ENCODE assay signal across 12 mouse cellular contexts in genomic region chr13:119603890-119604289, GRCm38 (mm10). TPM values are rescaled to one million over a fixed set of nuclear protein-coding genes. Genes with fewer than 3 reads are reported as not detected.
DNase-seq lines count a peak whose midpoint lies in the region; ATAC-seq and TF ChIP-seq lines count a peak whose summit lies in the region.
"Not testable (repeated sequence)": the region's sequence is repeated elsewhere in the genome, so short reads cannot be mapped to it uniquely, and the experiment has no call there.
"Had no signal": no experiment of that assay in that cellular context is flagged by ENCODE, and none has a peak within 500 bp of the region (broad histone marks: within the 10 kb centered on the region; RNA-seq: fewer than 3 reads in every experiment).

No protein-coding gene starts in this region.

- H3K27me3 ChIP-seq in embryonic facial prominence, embryonic 11.5 days (ENCODE audit: control insufficient read depth, insufficient read depth, low read length); hindbrain, embryonic 16.5 days (replicated peaks; ENCODE audit: control insufficient read depth, insufficient read depth, low read length); limb, embryonic 11.5 days (ENCODE audit: control insufficient read depth, insufficient read depth, low read length); lung, postnatal 0 days (replicated peaks; ENCODE audit: insufficient read depth, low read length): not testable (repeated sequence)

- not testable (repeated sequence) for H3K36me3 ChIP-seq in embryonic facial prominence, embryonic 11.5 days (replicated peaks; ENCODE audit: control insufficient read depth, insufficient read depth, low read depth, low read length); hindbrain, embryonic 16.5 days (ENCODE audit: control insufficient read depth, insufficient read depth, low read length); limb, embryonic 11.5 days (ENCODE audit: control insufficient read depth, insufficient read depth, low read length); lung, postnatal 0 days (ENCODE audit: insufficient read depth, low read length)

- H3K4me1 ChIP-seq in embryonic facial prominence, embryonic 11.5 days (ENCODE audit: control insufficient read depth, insufficient read depth, low read length); hindbrain, embryonic 16.5 days (ENCODE audit: control insufficient read depth, insufficient read depth, low read depth, low read length); limb, embryonic 11.5 days (ENCODE audit: control insufficient read depth, insufficient read depth, low read length); lung, postnatal 0 days (ENCODE audit: insufficient read depth, low read depth, low read length): not testable (repeated sequence)

- not testable (repeated sequence) for TF ChIP-seq EP300 in lung, postnatal 0 days (IDR thresholded peaks at IDR 0.05)

- peak; percentile 48 for DNase-seq in CD4-positive, CD25-positive, alpha-beta regulatory T cell, adult 2 months (ENCODE audit: low read depth, low spot score)
- not testable (repeated sequence) for DNase-seq in embryonic facial prominence, embryonic 11.5 days (ENCODE audit: low spot score); lung, postnatal 0 days (ENCODE audit: low spot score)
- DNase-seq in limb, embryonic 11.5 days (ENCODE audit: low spot score): peak; percentile 39
- DNase-seq in naive thymus-derived CD4-positive, alpha-beta T cell, adult 2 months (ENCODE audit: low read depth): peak; percentile 21
- peak; percentile 18 for DNase-seq in thymus, postnatal 4 days

- not testable (repeated sequence) for H3K27ac ChIP-seq in embryonic facial prominence, embryonic 11.5 days (replicated peaks; ENCODE audit: low read depth, low read length); hindbrain, embryonic 16.5 days (ENCODE audit: low read depth, low read length); limb, embryonic 11.5 days (replicated peaks; ENCODE audit: low read depth, low read length); lung, postnatal 0 days (ENCODE audit: low read length)

- not testable (repeated sequence) for H3K4me2 ChIP-seq in embryonic facial prominence, embryonic 11.5 days (ENCODE audit: low read depth, low read length); hindbrain, embryonic 16.5 days (ENCODE audit: low read length); limb, embryonic 11.5 days (ENCODE audit: low read depth, severe bottlenecking); lung, postnatal 0 days (replicated peaks; ENCODE audit: low read depth, low read length)

- H3K4me3 ChIP-seq in embryonic facial prominence, embryonic 11.5 days (ENCODE audit: low read depth, low read length); hindbrain, embryonic 16.5 days (ENCODE audit: low read length); limb, embryonic 11.5 days (ENCODE audit: low read depth, low read length); lung, postnatal 0 days (ENCODE audit: low read depth, low read length): not testable (repeated sequence)

- 96% methylated on average over 6 of the region's 8 CpGs for WGBS in embryonic facial prominence, embryonic 11.5 days
- WGBS in hindbrain, embryonic 16.5 days: 94% methylated on average over 6 of the region's 8 CpGs
- WGBS in limb, embryonic 11.5 days: 94% methylated on average over 6 of the region's 8 CpGs
- 90% methylated on average over 6 of the region's 8 CpGs for WGBS in lung, postnatal 0 days

- ATAC-seq in embryonic facial prominence, embryonic 11.5 days (replicated peaks; ENCODE audit: insufficient number of reproducible peaks, low FRiP score, low TSS enrichment, low read depth): 0 out of 2 replicates have a peak, but pooled peaks have one; percentile 21
- 0 out of 2 replicates have a peak, but pooled peaks have one; percentile 4 for ATAC-seq in granulocyte monocyte progenitor cell, adult 5-6 weeks (replicated peaks; ENCODE audit: poor library complexity, severe bottlenecking)
- ATAC-seq in hindbrain, embryonic 16.5 days: 0 out of 2 replicates have a peak, but pooled peaks have one; percentile 21
- ATAC-seq in limb, embryonic 11.5 days (ENCODE audit: insufficient number of reproducible peaks, low FRiP score, low TSS enrichment, low read depth): 0 out of 2 replicates have a peak, but pooled peaks have one; percentile 14
- ATAC-seq in lung, postnatal 0 days: peak; percentile 10

- H3K9ac ChIP-seq in embryonic facial prominence, embryonic 11.5 days (replicated peaks; ENCODE audit: low read length); hindbrain, embryonic 16.5 days (ENCODE audit: low read depth, low read length); limb, embryonic 11.5 days (ENCODE audit: low read length); lung, postnatal 0 days (replicated peaks; ENCODE audit: low read depth): not testable (repeated sequence)

- TF ChIP-seq CTCF in lung, postnatal 0 days (IDR thresholded peaks at IDR 0.05): not testable (repeated sequence)

- H3K9me3 ChIP-seq in embryonic facial prominence, embryonic 11.5 days (replicated peaks; ENCODE audit: control insufficient read depth, low read length); hindbrain, embryonic 16.5 days (ENCODE audit: control insufficient read depth, low read length); limb, embryonic 11.5 days (ENCODE audit: control insufficient read depth, low read length); lung, postnatal 0 days (ENCODE audit: low read length): not testable (repeated sequence)

RNA-seq across cellular contexts. Expression of gene Ccl28, which starts 19.7 kb away (rescaled TPM):
- polyA plus RNA-seq in embryonic facial prominence, embryonic 11.5 days (2014; fragmentation: Nextera tagmentation; extraction: Ambion mirVana): not detected in 2 replicates
- total RNA-seq in granulocyte monocyte progenitor cell, adult 5-6 weeks (2014; fragmentation: Nextera tagmentation): 0.94 TPM in 1 of 2 replicates, not detected in the other
- 0.26 TPM in 1 of 2 replicates, not detected in the other for total RNA-seq in granulocyte monocyte progenitor cell, adult 5-6 weeks (2017)
- 0.26 and 0.46 TPM in 2 replicates for polyA plus RNA-seq in hindbrain, embryonic 16.5 days (2015; fragmentation: Nextera tagmentation; extraction: Ambion mirVana)
- polyA plus RNA-seq in limb, embryonic 11.5 days (2014; fragmentation: Nextera tagmentation; extraction: Ambion mirVana): 0.12 and 0.13 TPM in 2 replicates
- 0.10 and 0.17 TPM in 2 replicates for polyA plus RNA-seq in lung, postnatal 0 days (2015; fragmentation: Nextera tagmentation; extraction: Ambion mirVana)
- polyA plus RNA-seq: C2C12; erythroblast, embryonic 14.5 days; heart, embryonic 11.5 days; macrophage had no signal
